ENCODE assay signal across 9 mouse cellular contexts in the genomic region with DNA sequence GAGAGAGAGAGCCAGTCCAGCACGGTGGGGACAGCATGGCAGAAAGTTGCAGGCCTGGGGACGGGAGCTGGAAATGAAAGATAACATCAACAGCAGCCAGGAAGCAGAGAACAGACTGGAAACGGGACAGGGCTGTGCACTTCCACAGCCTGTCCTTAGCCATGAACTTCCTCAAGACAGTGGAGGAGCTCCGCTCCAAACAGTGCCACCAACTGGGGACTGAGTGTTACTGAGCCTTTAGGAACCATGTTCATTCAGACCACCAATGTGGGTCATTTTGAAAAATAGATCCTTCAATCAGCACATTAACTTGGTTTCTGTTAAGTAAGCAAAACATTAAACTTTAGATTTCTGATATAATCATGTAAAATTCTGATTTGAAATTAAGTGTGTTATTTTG. TPM values are rescaled to one million over a fixed set of nuclear protein-coding genes. Genes with fewer than 3 reads are reported as not detected.
DNase-seq lines count a peak whose midpoint lies in the region; ATAC-seq lines count a peak whose summit lies in the region.
"Had no signal": no experiment of that assay in that cellular context is flagged by ENCODE, and none has a peak within 500 bp of the region (broad histone marks: within the 10 kb centered on the region; RNA-seq: fewer than 3 reads in every experiment).

No protein-coding gene starts in this region.

- H3K9ac ChIP-seq in hindbrain, embryonic 14.5 days, result no peak overlapping the region
- H3K9ac ChIP-seq in hindbrain, embryonic 12.5 days, result no peak overlapping the region
- H3K9ac ChIP-seq: lung, embryonic 15.5 days had no signal

- no peak overlapping the region for H3K4me3 ChIP-seq in hindbrain, embryonic 14.5 days (replicated peaks; ENCODE audit: low read length)
- no peak overlapping the region for H3K4me3 ChIP-seq in hindbrain, embryonic 12.5 days
- H3K4me3 ChIP-seq: lung, embryonic 15.5 days had no signal

- H3K4me1 ChIP-seq in hindbrain, embryonic 14.5 days (replicated peaks; ENCODE audit: control insufficient read depth, insufficient read depth, low read length), result peaks cover 8% of the 10 kb centered on the region
- peaks cover 5% of the 10 kb centered on the region for H3K4me1 ChIP-seq in hindbrain, embryonic 12.5 days

- no peaks in the 10 kb centered on the region for H3K9me3 ChIP-seq in hindbrain, embryonic 14.5 days (ENCODE audit: control insufficient read depth, low read length)
- H3K9me3 ChIP-seq in hindbrain, embryonic 12.5 days (replicated peaks), result no peaks in the 10 kb centered on the region
- H3K9me3 ChIP-seq: lung, embryonic 15.5 days had no signal

- peaks cover 32% of the 10 kb centered on the region for H3K36me3 ChIP-seq in hindbrain, embryonic 14.5 days (replicated peaks; ENCODE audit: control insufficient read depth, insufficient read depth)
- H3K36me3 ChIP-seq in hindbrain, embryonic 12.5 days, result peaks cover 18% of the 10 kb centered on the region
- H3K36me3 ChIP-seq: lung, embryonic 15.5 days had no signal

- DNase-seq in hindbrain, embryonic 14.5 days (ENCODE audit: low spot score), result peak; percentile 64
- DNase-seq in thymus, postnatal 14 days, result peak; percentile 21
- no peak for DNase-seq in thymus, postnatal 10 days (ENCODE audit: low spot score in 2 of 2)
- peak; percentile 1 to 39 for DNase-seq in kidney, postnatal 36 days
- no peak for DNase-seq in cerebellum, adult 11 months
- no peak for DNase-seq in layer of hippocampus, postnatal 14 days (ENCODE audit: low spot score in 2 of 2)
- DNase-seq in adrenal gland, postnatal 4 days (ENCODE audit: low spot score in 2 of 2), result no peak

- WGBS in hindbrain, embryonic 14.5 days, result 43% methylated on average over 4 of the region's 4 CpGs
- WGBS in hindbrain, embryonic 12.5 days, result 44% methylated on average over 4 of the region's 4 CpGs

- no peak overlapping the region for H3K4me2 ChIP-seq in hindbrain, embryonic 14.5 days (replicated peaks)
- H3K4me2 ChIP-seq in hindbrain, embryonic 12.5 days (replicated peaks), result no peak overlapping the region
- H3K4me2 ChIP-seq: lung, embryonic 15.5 days had no signal

- no peak overlapping the region for H3K27ac ChIP-seq in hindbrain, embryonic 14.5 days
- H3K27ac ChIP-seq in hindbrain, embryonic 12.5 days, result no peak overlapping the region
- H3K27ac ChIP-seq: lung, embryonic 15.5 days had no signal

- no peak for ATAC-seq in hindbrain, embryonic 14.5 days (ENCODE audit: low FRiP score)
- no peak for ATAC-seq in hindbrain, embryonic 12.5 days (ENCODE audit: low FRiP score)

- H3K27me3 ChIP-seq in hindbrain, embryonic 14.5 days (ENCODE audit: control insufficient read depth, insufficient read depth, low read length), result no peaks in the 10 kb centered on the region
- no peaks in the 10 kb centered on the region for H3K27me3 ChIP-seq in hindbrain, embryonic 12.5 days
- H3K27me3 ChIP-seq: lung, embryonic 15.5 days had no signal

RNA-seq across cellular contexts. Expression of a gene that starts 4.6 kb away (rescaled TPM):
- polyA plus RNA-seq in hindbrain, embryonic 14.5 days (2014; fragmentation: Nextera tagmentation; extraction: Ambion mirVana), result 68.3 and 96.6 TPM in 2 replicates
- 16.7 and 20.5 TPM in 2 replicates for polyA plus RNA-seq in hindbrain, embryonic 12.5 days (2016; fragmentation: Nextera tagmentation; extraction: Ambion mirVana)
- 10 to 100 TPM; 90.2 to 94.9 TPM for total RNA-seq in layer of hippocampus, postnatal 14 days (2021)
- 1 to 10 TPM; 8.6 to 9.5 TPM for total RNA-seq in adrenal gland, postnatal 4 days (2021)

Comparison
In these comparisons a context has a peak if more than half of its experiments do, and no peak if none do; other contexts are left out.
1. DNase-seq: peak in hindbrain, embryonic 14.5 days (single experiment), thymus, postnatal 14 days (single experiment) and kidney, postnatal 36 days (2 of 2); none in thymus, postnatal 10 days (0 of 2), cerebellum, adult 11 months (single experiment), layer of hippocampus, postnatal 14 days (0 of 2) and adrenal gland, postnatal 4 days (0 of 2).
2. RNA of a gene that starts 4.6 kb away (total RNA-seq): 90.2 to 94.9 TPM in layer of hippocampus, postnatal 14 days; 8.6 to 9.5 TPM in adrenal gland, postnatal 4 days; every median in the first group is over 4 times any median in the second.